Mouse (Mus musculus): ENCODE measurements around the gene Gm19684. TPM values are rescaled to one million over a fixed set of nuclear protein-coding genes. Genes with fewer than 3 reads are reported as not detected.
"Not testable (repeated sequence)": the region's sequence is repeated elsewhere in the genome, so short reads cannot be mapped to it uniquely, and the experiment has no call there.

The Gm19684 gene
- polyA plus RNA-seq, 1 experiment from 2014 or later: not detected

GRCm38 (mm10) chr17:36161129-36162051 lies 39.9 kb downstream of the Gm19684 start:
- H3K9ac ChIP-seq (replicated peaks; ENCODE audit: low read depth, low read length): no peak overlapping the region
- H3K4me2 ChIP-seq (replicated peaks; ENCODE audit: low read depth, low read length): peak overlapping the region; percentile 36
- ATAC-seq (ENCODE audit: insufficient number of reproducible peaks, insufficient read depth, low FRiP score, low read depth): no peak
- H3K9me3 ChIP-seq (ENCODE audit: control insufficient read depth, low read depth, low read length): no peaks in the 10 kb centered on the region
- H3K4me1 ChIP-seq (ENCODE audit: control insufficient read depth, insufficient read depth, low read length): no peaks in the 10 kb centered on the region
- no peak overlapping the region for H3K27ac ChIP-seq (ENCODE audit: low read length)
- 3% methylated on average over 56 of the region's 56 CpGs for WGBS
- no peaks in the 10 kb centered on the region for H3K36me3 ChIP-seq (ENCODE audit: control insufficient read depth, insufficient read depth, low read length)
- H3K27me3 ChIP-seq (ENCODE audit: control insufficient read depth, insufficient read depth, low read length): peaks cover 30% of the 10 kb centered on the region
- peak overlapping the region; percentile 12; the same call in 1 of the 2 replicates for H3K4me3 ChIP-seq (ENCODE audit: low read depth, low read length)

- H3K36me3 ChIP-seq (ENCODE audit: control insufficient read depth, insufficient read depth, low read length); H3K4me3 ChIP-seq (ENCODE audit: low read depth, low read length); H3K9me3 ChIP-seq (ENCODE audit: control insufficient read depth, low read depth, low read length); ATAC-seq (ENCODE audit: insufficient number of reproducible peaks, insufficient read depth, low FRiP score, low read depth); H3K4me1 ChIP-seq (ENCODE audit: control insufficient read depth, insufficient read depth, low read length); H3K9ac ChIP-seq (replicated peaks; ENCODE audit: low read depth, low read length); H3K27ac ChIP-seq (ENCODE audit: low read length); H3K4me2 ChIP-seq (replicated peaks; ENCODE audit: low read depth, low read length): not testable (repeated sequence)
- WGBS: 33% methylated on average over 2 of the region's 2 CpGs
- H3K27me3 ChIP-seq (ENCODE audit: control insufficient read depth, insufficient read depth, low read length): peaks cover 26% of the 10 kb centered on the region
These were observed 45.4 kb downstream of the Gm19684 start for GRCm38 (mm10) chr17:36166901-36167300.

GRCm38 (mm10) chr17:36167306-36168038 lies 46.0 kb downstream of the Gm19684 start:
- H3K9ac ChIP-seq (replicated peaks; ENCODE audit: low read depth, low read length): no peak overlapping the region
- H3K36me3 ChIP-seq (ENCODE audit: control insufficient read depth, insufficient read depth, low read length): no peaks in the 10 kb centered on the region
- peaks cover 22% of the 10 kb centered on the region; the same call in 1 of the 2 replicates for H3K27me3 ChIP-seq (ENCODE audit: control insufficient read depth, insufficient read depth, low read length)
- ATAC-seq (ENCODE audit: insufficient number of reproducible peaks, insufficient read depth, low FRiP score, low read depth): no peak
- H3K27ac ChIP-seq (ENCODE audit: low read length): no peak overlapping the region
- no peaks in the 10 kb centered on the region for H3K9me3 ChIP-seq (ENCODE audit: control insufficient read depth, low read depth, low read length)
- 2% methylated on average over 51 of the region's 51 CpGs for WGBS
- H3K4me2 ChIP-seq (replicated peaks; ENCODE audit: low read depth, low read length): peak overlapping the region; percentile 37
- no peaks in the 10 kb centered on the region for H3K4me1 ChIP-seq (ENCODE audit: control insufficient read depth, insufficient read depth, low read length)
- H3K4me3 ChIP-seq (ENCODE audit: low read depth, low read length): peak overlapping the region; percentile 30

- 1% methylated on average over 63 of the region's 63 CpGs for WGBS
- Histone ChIP-seq H3K27ac (ENCODE audit: low read length) (no peak within 1 kb of the TSS), H3K36me3 (ENCODE audit: control insufficient read depth, insufficient read depth, low read length) (no peaks in the 10 kb centered on the region), H3K9ac (replicated peaks; ENCODE audit: low read depth, low read length) (no peak within 1 kb of the TSS), H3K4me3 (ENCODE audit: low read depth, low read length) (peak within 1 kb of the TSS; percentile 30), H3K4me1 (ENCODE audit: control insufficient read depth, insufficient read depth, low read length) (no peaks in the 10 kb centered on the region), H3K27me3 (ENCODE audit: control insufficient read depth, insufficient read depth, low read length) (peaks cover 22% of the 10 kb centered on the region; the same call in 1 of the 2 replicates), H3K4me2 (replicated peaks; ENCODE audit: low read depth, low read length) (peak within 1 kb of the TSS; percentile 37), H3K9me3 (ENCODE audit: control insufficient read depth, low read depth, low read length) (no peaks in the 10 kb centered on the region)
- ATAC-seq (ENCODE audit: insufficient number of reproducible peaks, insufficient read depth, low FRiP score, low read depth): no peak
These were observed 46.7 kb downstream of the Gm19684 start, which contains the start of gene Gm8909 for GRCm38 (mm10) chr17:36168039-36168652. Gene Gm8909 (minus strand): TSS chr17:36168537.

- H3K27ac ChIP-seq (ENCODE audit: low read length); H3K4me3 ChIP-seq (ENCODE audit: low read depth, low read length); ATAC-seq (ENCODE audit: insufficient number of reproducible peaks, insufficient read depth, low FRiP score, low read depth); H3K4me1 ChIP-seq (ENCODE audit: control insufficient read depth, insufficient read depth, low read length); H3K9ac ChIP-seq (replicated peaks; ENCODE audit: low read depth, low read length); H3K9me3 ChIP-seq (ENCODE audit: control insufficient read depth, low read depth, low read length); H3K4me2 ChIP-seq (replicated peaks; ENCODE audit: low read depth, low read length); H3K36me3 ChIP-seq (ENCODE audit: control insufficient read depth, insufficient read depth, low read length): not testable (repeated sequence)
- WGBS: no CpG with 5 or more reads among the region's 1 CpGs
- peaks cover 20% of the 10 kb centered on the region; the same call in 1 of the 2 replicates for H3K27me3 ChIP-seq (ENCODE audit: control insufficient read depth, insufficient read depth, low read length)
These were observed 47.6 kb downstream of the Gm19684 start for GRCm38 (mm10) chr17:36169094-36169493.

- no peak overlapping the region for H3K27ac ChIP-seq (ENCODE audit: low read length)
- H3K4me3 ChIP-seq (ENCODE audit: low read depth, low read length): no peak overlapping the region
- no peaks in the 10 kb centered on the region for H3K36me3 ChIP-seq (ENCODE audit: control insufficient read depth, insufficient read depth, low read length)
- no peaks in the 10 kb centered on the region for H3K9me3 ChIP-seq (ENCODE audit: control insufficient read depth, low read depth, low read length)
- ATAC-seq (ENCODE audit: insufficient number of reproducible peaks, insufficient read depth, low FRiP score, low read depth): no peak
- H3K4me1 ChIP-seq (ENCODE audit: control insufficient read depth, insufficient read depth, low read length): no peaks in the 10 kb centered on the region
- no peak overlapping the region for H3K9ac ChIP-seq (replicated peaks; ENCODE audit: low read depth, low read length)
- peaks cover 15% of the 10 kb centered on the region; the same call in 1 of the 2 replicates for H3K27me3 ChIP-seq (ENCODE audit: control insufficient read depth, insufficient read depth, low read length)
- H3K4me2 ChIP-seq (replicated peaks; ENCODE audit: low read depth, low read length): no peak overlapping the region
These were observed 48.3 kb downstream of the Gm19684 start for GRCm38 (mm10) chr17:36169753-36170152.

- Histone ChIP-seq H3K4me3 (ENCODE audit: low read depth, low read length) (no peak overlapping the region), H3K36me3 (ENCODE audit: control insufficient read depth, insufficient read depth, low read length) (no peaks in the 10 kb centered on the region), H3K9me3 (ENCODE audit: control insufficient read depth, low read depth, low read length) (no peaks in the 10 kb centered on the region), H3K27ac (ENCODE audit: low read length) (no peak overlapping the region), H3K4me1 (ENCODE audit: control insufficient read depth, insufficient read depth, low read length) (no peaks in the 10 kb centered on the region), H3K27me3 (ENCODE audit: control insufficient read depth, insufficient read depth, low read length) (peaks cover 9% of the 10 kb centered on the region; the same call in 1 of the 2 replicates), H3K4me2 (replicated peaks; ENCODE audit: low read depth, low read length) (no peak overlapping the region), H3K9ac (replicated peaks; ENCODE audit: low read depth, low read length) (no peak overlapping the region)
- WGBS: 29% methylated on average over 1 of the region's 1 CpGs
- ATAC-seq (ENCODE audit: insufficient number of reproducible peaks, insufficient read depth, low FRiP score, low read depth): no peak
These were observed 48.9 kb downstream of the Gm19684 start for GRCm38 (mm10) chr17:36170287-36170814.

GRCm38 (mm10) chr17:36176132-36176531 lies 54.7 kb downstream of the Gm19684 start:
- not testable (repeated sequence) for H3K9ac ChIP-seq (replicated peaks; ENCODE audit: low read depth, low read length); ATAC-seq (ENCODE audit: insufficient number of reproducible peaks, insufficient read depth, low FRiP score, low read depth); H3K36me3 ChIP-seq (ENCODE audit: control insufficient read depth, insufficient read depth, low read length); H3K4me2 ChIP-seq (replicated peaks; ENCODE audit: low read depth, low read length); H3K27me3 ChIP-seq (ENCODE audit: control insufficient read depth, insufficient read depth, low read length); H3K27ac ChIP-seq (ENCODE audit: low read length); H3K4me1 ChIP-seq (ENCODE audit: control insufficient read depth, insufficient read depth, low read length); H3K4me3 ChIP-seq (ENCODE audit: low read depth, low read length); H3K9me3 ChIP-seq (ENCODE audit: control insufficient read depth, low read depth, low read length)
- WGBS: no CpG with 5 or more reads among the region's 2 CpGs
